Mouse (Mus musculus) Patski (cell line): ENCODE measurements around the gene Prr11. TPM values are rescaled to one million over a fixed set of nuclear protein-coding genes. Genes with fewer than 3 reads are reported as not detected.

ENCODE experiments used
- ATAC-seq: fragments of 100-300 bp; one replicate; pipeline ENCODE4 v1.8.0; 2021
- CTCF ChIA-PET: fragments of 350-600 bp; sonication (Branson Sonifier 250); formaldehyde crosslinking; loops from one replicate; lab custom pipeline; 2022; ENCODE audit warnings: inconsistent platforms; lab: Charles Lee
- POLR2A ChIA-PET: fragments of 350-600 bp; sonication (Branson Sonifier 250); formaldehyde crosslinking; loops from one replicate; lab custom pipeline; 2022; ENCODE audit warnings: antibody characterized with exemption, inconsistent platforms; lab: Charles Lee
- DNase-seq: peaks from one replicate; pipeline ENCODE4 v3.0.0-alpha.2; 2011; ENCODE audit warnings: low read depth, low spot score
- H3K27me3 ChIP-seq: fragments of 371-371 bp; one replicate; pipeline ENCODE4 v1.5.1; 2021
- CTCF ChIP-seq: fragments of 100-300 bp; IDR thresholded peaks from one replicate; pipeline ENCODE4 v1.5.1; 2021
- in situ Hi-C: fragments of 300-500 bp; cut with MboI; formaldehyde crosslinking; loops from 3 replicates; pipeline ENCODE4 v1.11.1; 2018; ENCODE audit warnings: low pct_unique_long_range_greater_than_20kb, mixed read lengths
- polyA plus RNA-seq: library from polyadenylated mRNA; unstranded; gene quantifications from one replicate; pipeline ENCODE4 v1.2.3, GENCODE M21; 2021

Gene Prr11
- polyA plus RNA-seq: 13.8 TPM

DNA sequence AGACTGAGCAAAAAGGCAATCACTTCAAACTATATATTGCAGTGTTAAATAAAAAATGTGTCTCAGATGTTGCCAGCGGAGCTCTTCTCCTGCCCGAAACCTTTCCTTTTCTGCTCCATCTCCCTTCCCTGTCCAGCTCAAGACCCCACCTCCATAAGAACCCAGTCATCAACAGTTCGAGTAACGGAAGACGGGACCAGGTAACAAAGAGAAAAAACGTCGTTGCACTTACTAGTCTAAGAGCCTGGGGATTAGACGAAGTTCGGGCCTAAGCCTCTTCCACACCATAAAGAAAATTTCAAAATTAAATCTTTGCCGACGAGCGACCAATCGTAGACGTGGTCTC lies at the start of gene Prr11:
TSS of gene Prr11 (minus strand) at position 300 of the 346 bp plus-strand sequence.
- CTCF ChIA-PET: no interaction called here
- no peak for ATAC-seq
- POLR2A ChIA-PET: no interaction called here

DNA sequence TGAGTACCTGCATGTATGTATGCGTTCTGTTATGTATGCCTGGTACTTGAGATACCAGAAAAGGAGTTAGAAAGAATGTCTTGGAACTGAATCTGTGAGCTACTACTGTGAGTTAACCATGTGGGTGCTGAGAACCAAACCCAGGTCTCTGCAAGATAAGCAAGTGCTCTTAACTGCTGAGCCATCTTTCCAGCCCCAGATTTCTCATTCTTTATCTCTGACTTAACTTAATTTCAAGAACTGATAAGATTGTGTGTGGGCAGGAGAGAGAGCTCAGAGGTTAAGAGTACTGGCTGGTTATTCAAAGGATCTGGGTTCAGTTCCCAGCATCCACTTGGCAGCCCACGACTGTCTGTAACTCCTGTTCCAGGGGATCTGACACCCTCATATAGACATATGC lies 49.5 kb upstream of the Prr11 start:
- in situ Hi-C loops: no loop called here
- DNase-seq (no peak), ATAC-seq (no peak)
- ChIA-PET POLR2A (no interaction called here), CTCF (interaction anchor here (2.0 kb wide), 1 partner anchor 10 kb away, joined by 6 read pairs; no protein-coding TSS in a partner anchor)
- TF ChIP-seq CTCF: no peak
- no peaks in the 10 kb centered on the region for H3K27me3 ChIP-seq

More for the DNA sequence above, at the start of gene Prr11:
- no peaks in the 10 kb centered on the region for H3K27me3 ChIP-seq
- in situ Hi-C loops: no loop called here
- DNase-seq: no peak
- no peak for TF ChIP-seq CTCF

DNA sequence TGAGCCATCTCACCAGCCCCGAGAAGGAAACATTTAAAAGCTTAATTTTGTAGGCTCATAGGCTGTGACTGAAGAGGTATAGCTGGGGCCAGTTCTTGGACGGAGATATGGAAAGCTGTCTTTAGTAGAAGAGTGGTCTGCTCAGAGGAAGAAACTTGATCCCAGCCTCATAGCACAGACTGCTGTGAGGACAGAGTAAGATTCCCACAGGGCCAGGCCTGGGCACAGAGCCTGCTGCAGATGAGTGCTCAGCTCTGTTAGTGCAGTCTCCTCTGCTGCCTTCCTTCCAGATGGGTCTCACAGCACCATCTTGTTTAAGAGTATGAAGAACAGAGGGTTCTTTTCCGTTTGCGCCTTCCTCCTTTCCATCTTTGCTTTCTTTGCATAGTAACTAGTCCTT lies 27.7 kb upstream of the Prr11 start:
- no peaks in the 10 kb centered on the region for H3K27me3 ChIP-seq
- POLR2A ChIA-PET: no interaction called here
- no peak for TF ChIP-seq CTCF
- CTCF ChIA-PET: no interaction called here
- in situ Hi-C loops: no loop called here
- DNase-seq (no peak), ATAC-seq (no peak)

DNA sequence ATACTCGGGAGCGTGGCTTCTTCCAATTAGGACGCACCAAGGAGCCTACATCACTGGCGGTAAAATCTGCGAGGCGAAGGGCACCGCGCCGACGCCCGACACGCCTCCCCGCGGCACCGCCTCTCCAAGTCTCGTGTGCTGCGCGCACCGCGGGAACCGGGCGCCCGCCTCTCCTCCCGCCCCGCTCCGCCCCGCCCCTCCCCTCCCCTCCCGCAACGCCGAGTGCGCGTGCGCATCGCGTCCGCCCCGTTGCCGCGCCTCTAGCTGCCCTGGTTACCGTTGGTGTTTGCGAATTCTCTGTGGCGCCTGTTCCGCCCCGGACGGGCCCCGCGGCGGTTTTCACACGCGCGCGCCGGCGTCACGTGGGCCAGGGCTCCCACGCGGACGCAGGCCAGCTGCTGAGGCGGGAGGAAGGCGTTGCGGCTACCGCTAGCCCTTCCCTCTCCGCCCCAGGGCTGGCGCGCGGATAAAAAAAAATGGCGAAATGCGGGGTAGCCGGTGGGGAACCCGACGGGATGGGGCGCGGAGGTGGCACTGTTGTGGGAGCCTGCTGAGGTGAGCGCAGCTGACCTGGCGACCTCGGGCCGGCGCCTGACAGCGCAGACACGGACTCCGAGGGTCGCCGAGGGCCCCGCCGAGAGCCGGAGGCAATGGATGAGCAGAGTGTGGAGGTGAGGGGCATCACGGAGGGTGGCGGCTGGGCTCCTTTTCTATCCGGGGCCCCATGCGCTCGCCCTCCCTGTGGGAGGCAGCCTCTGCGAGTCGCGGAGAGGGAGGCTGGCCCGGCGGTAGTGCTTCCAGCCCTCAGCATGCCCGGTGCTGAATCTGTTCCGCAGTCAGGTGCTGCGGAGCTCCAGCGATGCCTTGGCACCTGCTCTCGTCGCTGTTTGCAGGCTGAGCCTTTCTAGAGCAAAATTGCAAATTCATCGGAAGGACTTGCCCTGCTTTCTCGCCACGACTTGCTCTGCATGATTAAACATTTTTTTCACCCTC lies 18.6 kb upstream of the Prr11 start, which contains the start of gene Trim37:
TSS of gene Trim37 (plus strand) at position 254 of the 993 bp plus-strand sequence.
- DNase-seq (peak; percentile 54), ATAC-seq (peak; percentile 91)
- POLR2A ChIA-PET: interaction anchor here (0.6 to 1.3 kb wide), 3 partner anchors 10 to 12 kb away, joined by 3 to 5 read pairs (median 3); no protein-coding TSS in a partner anchor
- no peak for TF ChIP-seq CTCF
- no peaks in the 10 kb centered on the region for H3K27me3 ChIP-seq
- CTCF ChIA-PET: no interaction called here
- in situ Hi-C loops: no loop called here

- ChIA-PET POLR2A (interaction anchor here (0.6 to 1.3 kb wide), 3 partner anchors 9 to 11 kb away, joined by 3 to 5 read pairs (median 3); no protein-coding TSS in a partner anchor), CTCF (no interaction called here)
- no peak for TF ChIP-seq CTCF
- in situ Hi-C loops: no loop called here
- no peaks in the 10 kb centered on the region for H3K27me3 ChIP-seq
- DNase-seq (no peak), ATAC-seq (no peak)
Observed at GRCm38 (mm10) chr11:87126281-87126823, 17.8 kb upstream of the Prr11 start.

DNA sequence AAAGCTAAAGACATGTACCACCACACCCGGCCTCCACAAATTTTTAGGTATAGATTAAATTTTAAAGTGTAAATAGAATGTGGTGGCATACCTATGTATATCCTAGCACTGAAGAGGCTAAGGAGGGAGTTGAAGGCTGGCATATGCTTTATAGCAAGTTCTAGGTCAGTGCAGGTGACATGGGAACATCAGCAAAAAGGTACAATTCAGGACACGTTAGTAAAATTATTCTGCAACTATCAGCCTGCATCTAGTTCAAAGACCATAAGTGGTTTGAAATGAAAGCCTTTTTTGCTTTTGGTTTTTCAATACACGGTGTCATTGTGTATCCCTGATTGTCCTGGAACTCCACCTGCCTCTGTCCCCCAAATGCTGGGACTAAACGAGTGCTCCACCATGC lies 17.1 kb upstream of the Prr11 start:
- DNase-seq (no peak), ATAC-seq (no peak)
- POLR2A ChIA-PET: no interaction called here
- in situ Hi-C loops: no loop called here
- H3K27me3 ChIP-seq: no peaks in the 10 kb centered on the region
- TF ChIP-seq CTCF: no peak
- CTCF ChIA-PET: no interaction called here

GRCm38 (mm10) chr11:87121864-87122263 lies 13.4 kb upstream of the Prr11 start:
- ATAC-seq (no peak), DNase-seq (no peak)
- in situ Hi-C loops: no loop called here
- ChIA-PET POLR2A (no interaction called here), CTCF (no interaction called here)
- no peak for TF ChIP-seq CTCF
- H3K27me3 ChIP-seq: no peaks in the 10 kb centered on the region

DNA sequence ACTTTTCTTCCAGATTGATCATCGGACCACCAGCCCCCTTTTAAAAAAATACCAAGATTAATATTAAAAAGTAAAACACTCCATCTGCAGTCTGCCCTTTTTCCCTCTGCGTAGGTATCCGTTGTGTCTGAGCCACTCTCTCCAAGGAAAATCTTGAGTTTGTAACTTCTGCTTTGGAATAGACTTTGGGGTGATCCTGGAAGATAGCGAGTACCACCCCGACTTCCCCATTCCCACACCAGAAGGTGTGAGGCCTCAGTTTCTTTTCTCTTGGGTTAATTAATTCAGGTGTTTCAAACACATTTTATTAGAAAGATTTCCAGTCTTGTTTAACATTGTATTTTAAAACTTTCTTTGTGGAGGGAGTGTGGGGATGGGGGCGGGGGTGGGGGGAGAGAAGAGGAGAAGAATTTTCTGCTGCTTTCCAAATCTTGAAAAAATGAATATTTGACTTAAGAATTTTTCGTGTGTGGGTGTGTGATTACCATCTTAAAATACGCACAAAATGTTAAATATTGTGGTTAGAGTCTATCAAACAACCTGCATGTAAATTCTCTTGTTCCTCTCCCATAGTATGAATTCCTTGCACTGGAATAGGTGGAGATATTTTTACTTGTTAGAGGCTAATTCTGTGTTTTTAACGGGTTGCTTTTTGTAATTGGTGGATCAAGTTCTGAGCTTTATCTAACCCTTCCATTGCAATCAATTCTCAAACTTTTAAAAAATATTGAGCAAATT lies 1.8 kb upstream of the Prr11 start:
- DNase-seq (no peak), ATAC-seq (no peak)
- POLR2A ChIA-PET: interaction anchor here (1.0 to 1.2 kb wide), 2 partner anchors 9 to 23 kb away, joined by 3 read pairs; partner anchors contain the start of gene Smg8
- in situ Hi-C loops: no loop called here
- CTCF ChIA-PET: no interaction called here
- TF ChIP-seq CTCF: no peak
- H3K27me3 ChIP-seq: no peaks in the 10 kb centered on the region

DNA sequence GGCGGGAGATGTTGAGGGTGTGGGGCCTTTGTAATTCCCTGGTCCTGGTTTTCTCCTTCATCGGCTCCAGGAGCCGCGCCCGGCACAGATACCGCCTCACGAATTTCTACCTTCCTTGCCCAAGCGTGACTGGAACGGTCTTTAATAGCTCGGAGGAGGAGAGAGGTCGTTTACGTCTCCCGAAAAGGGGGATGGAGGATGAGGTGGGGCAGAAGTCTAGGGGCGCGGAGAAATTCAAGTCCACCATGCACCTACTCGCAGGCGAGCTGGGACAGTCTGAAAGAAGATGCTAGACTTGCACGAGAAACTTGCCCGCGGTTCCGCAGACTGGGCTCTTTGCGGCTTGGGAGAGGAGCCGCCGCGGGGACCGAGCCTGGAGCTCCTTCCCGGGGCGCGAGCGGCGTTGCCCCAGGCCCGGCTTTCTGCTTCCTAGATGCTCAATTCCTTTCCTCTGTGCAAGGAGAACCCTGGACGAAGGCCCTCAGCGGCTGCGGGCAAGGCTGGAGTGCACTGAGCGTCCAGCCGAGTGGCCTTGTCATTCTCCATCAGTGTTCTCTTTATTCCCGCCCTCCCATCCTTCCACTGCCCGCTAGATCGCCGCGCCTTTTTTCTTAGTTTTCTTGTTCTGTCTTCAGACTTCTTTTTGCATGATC lies 1.1 kb upstream of the Prr11 start:
- no peak for ATAC-seq
- ChIA-PET POLR2A (interaction anchor here (1.0 to 1.2 kb wide), 3 partner anchors 9 to 23 kb away, joined by 3 read pairs; partner anchors contain the start of gene Smg8), CTCF (no interaction called here)
- in situ Hi-C loops: no loop called here
- TF ChIP-seq CTCF: no peak
- no peaks in the 10 kb centered on the region for H3K27me3 ChIP-seq
- DNase-seq: no peak
